Mouse (Mus musculus) c-Kit-positive CD71-positive TER-119-negative erythroid progenitor cells, embryonic 14.5 days (primary cell): ENCODE results near the gene Ier3.

Source experiments
- DNase-seq: peaks from one replicate; pipeline ENCODE4 v3.0.0-alpha.2; 2013; ENCODE audit warnings: low read depth

Gene Ier3

DNA sequence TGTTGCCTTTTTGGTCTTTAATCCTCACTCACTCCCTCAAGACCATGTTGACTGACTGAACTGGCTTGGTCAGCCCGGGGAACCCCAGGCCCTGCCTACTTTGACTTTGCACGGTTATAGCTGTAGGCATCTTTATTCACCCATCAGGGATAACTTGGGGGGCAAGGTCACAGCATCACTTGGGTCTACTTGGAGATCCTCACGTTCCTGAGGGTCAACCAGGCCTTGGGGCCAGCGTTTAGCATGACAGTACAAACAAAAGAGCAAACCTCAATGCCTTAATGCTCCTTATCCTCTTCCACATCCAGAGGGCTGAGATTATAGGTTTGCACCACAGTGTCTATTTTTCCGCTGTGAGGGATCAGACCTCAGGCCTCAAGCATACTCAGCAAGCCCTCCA lies 9.2 kb upstream of the Ier3 start:
- no peak for DNase-seq

DNA sequence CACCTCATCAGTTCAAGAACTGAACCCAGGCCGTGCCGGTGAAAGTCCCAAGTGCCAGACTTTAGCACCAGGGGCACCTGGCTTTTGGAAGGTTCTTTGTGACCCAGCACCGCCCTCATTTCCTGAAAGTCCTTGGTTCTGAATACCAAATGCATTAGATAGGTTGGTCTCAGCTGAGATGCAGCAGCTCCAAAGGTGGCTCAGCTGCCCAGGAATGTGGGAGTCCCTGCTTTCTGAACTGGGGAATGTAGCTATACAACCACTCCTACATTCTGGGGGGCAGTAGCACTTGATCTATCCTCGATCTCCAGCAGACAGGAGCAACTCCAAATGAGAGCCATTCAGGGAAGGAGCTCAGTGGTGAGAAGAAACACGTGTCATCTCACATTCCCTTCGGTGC lies 8.7 kb upstream of the Ier3 start:
- DNase-seq = no peak

DNA sequence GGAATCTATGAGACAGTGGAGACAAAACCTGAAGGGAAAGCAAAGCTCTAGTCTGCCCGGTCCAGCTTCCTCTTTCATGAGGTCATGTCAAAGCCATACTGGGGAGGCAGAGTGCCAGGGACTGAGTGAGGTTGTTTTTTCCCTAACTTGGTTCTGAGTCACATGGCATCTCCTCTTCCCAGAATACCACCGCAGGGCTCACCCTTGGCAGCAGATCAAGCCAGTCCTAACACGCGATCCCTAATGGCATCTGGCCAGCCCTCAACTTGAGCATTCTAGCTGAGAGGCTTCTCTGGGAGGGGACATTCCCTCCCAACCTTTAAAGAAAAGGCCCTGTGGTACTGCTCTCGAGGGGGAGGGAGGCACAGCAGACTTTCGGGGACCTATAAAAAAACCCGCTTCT lies 8.2 kb upstream of the Ier3 start:
- no peak for DNase-seq

DNA sequence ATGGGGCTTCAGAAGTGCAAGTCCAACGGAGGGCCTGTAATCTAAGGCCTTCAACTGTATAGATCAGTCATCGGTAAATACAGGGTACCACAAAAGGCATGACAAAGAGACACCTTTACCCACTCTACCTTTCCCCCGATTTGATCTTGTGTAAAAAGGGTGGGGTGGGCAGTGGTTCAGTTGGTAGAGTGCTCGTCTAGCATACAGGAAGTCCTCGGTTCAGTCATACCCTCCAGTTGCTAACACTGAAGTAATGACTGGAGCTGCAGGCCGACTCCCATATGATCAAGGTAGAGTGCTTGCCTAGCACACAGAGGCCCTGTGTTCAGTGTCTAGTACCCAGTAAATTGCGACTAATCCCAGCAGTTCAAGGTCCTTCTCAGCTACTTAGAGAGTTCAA lies 7.8 kb upstream of the Ier3 start:
- no peak for DNase-seq

DNA sequence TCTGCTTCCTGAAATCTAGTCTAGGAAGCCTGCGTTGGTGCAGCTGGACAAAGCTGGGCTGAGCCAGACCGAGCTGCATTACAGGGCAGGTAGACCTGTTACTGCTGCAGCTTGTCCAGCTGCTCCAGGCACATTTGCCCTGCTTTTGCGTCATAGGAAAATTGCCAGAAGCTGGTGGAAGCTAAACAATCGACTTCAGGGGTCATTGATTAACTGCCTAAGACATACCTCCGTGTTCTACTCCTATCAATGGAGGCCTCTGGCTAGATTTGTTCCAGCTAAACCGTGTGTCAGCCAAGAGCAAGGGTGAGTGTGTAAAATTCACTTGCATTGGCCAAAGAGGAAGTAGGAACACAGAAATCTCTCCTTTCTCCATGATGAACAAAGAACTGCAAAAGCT lies 6.8 kb upstream of the Ier3 start:
- no peak for DNase-seq

DNA sequence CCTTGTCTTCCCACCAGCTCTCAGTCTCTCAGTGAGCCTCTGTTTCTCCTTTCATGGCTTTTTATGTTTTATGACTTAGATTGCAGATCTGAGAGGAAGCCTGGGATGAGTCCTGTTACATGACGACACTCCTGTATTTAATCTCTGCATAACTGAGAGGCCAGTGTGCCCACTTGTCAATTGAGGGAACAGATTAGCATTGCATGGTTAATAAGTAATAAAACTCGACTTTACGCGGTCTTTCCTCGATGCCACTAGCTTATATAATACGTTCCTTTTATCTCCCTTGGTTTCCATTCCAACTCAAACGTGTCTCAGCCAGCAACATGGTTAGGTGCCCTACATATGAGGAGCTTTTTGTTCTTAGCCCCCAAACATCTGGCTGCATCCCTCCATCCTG lies 5.6 kb upstream of the Ier3 start:
- DNase-seq = no peak

DNA sequence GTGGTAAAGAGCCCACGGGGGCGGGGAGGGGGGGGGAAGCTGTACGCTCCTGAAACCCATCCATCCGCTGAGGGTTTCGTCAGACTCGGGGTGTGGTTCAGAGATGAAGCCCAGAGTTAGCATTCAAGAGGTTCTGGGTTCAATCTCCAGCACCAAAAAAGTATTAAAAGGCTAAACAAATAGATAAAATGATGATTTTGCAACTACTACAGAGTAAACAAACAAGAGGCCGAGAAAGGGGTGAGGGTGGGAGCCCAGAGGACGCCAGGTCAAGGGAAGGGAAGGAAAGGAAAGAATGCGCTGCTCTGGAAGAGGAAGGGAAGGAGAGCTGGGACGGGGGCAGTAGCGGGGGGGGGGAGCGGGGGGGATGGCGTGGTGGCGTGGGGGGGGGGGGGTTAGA lies 4.8 kb upstream of the Ier3 start:
- no peak for DNase-seq

DNA sequence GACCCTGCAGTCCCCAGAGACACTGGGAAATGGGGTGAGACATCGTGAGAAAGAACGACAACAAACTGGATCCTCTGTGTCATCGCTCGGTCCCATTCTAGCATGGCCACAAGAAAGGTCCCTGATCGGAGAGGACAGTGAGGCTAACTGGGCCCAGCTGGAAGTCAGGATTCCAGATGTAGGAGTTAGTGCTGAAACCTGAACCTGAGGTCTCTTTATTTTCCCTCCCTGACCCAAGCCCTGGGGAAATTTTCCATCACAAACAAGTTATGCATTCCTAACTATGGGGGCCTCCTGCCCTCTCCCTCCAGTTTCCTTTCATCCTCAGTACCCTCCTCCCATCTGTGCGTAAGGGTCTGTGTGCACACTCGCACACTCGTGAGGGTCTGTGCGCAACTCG lies 4.3 kb upstream of the Ier3 start:
- no peak for DNase-seq

DNA sequence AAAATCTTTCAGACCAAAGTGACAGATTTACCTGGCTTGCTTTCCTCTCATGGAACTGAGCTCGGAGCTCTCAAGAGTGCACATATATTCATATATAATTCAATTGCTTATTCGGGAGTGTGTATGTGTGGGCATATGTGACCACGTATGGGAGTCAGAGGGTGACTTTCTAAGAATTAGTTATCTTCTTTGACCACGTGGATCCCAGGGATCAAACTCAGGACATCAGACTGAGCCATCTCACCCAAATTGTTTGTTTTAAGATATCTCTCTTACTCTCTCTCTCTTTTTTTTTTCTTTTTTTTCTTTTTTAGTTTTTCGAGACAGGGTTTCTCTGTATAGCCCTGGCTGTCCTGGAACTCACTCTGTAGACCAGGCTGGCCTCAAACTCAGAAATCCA lies 1.4 kb upstream of the Ier3 start:
- DNase-seq = no peak

DNA sequence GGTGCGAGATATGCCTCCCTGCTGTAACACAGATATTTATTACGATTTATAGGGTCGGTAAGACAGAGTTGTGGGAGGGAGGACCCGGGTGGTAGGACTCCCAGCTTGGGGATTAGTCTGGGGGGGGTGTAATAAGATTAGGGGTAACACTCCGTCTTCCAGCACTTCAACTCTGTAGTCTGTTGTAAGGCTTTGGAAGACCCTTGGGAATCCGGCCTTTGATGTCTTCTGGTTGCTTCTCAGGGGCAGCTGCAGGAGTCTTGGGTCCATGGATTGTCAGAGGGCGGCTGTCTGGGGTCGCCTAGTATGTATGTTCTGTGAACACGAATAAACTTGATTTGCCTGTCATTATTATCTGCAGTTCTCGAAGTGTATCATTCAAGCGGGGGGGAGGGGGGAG lies 1.1 kb downstream of the Ier3 start:
- no peak for DNase-seq

DNA sequence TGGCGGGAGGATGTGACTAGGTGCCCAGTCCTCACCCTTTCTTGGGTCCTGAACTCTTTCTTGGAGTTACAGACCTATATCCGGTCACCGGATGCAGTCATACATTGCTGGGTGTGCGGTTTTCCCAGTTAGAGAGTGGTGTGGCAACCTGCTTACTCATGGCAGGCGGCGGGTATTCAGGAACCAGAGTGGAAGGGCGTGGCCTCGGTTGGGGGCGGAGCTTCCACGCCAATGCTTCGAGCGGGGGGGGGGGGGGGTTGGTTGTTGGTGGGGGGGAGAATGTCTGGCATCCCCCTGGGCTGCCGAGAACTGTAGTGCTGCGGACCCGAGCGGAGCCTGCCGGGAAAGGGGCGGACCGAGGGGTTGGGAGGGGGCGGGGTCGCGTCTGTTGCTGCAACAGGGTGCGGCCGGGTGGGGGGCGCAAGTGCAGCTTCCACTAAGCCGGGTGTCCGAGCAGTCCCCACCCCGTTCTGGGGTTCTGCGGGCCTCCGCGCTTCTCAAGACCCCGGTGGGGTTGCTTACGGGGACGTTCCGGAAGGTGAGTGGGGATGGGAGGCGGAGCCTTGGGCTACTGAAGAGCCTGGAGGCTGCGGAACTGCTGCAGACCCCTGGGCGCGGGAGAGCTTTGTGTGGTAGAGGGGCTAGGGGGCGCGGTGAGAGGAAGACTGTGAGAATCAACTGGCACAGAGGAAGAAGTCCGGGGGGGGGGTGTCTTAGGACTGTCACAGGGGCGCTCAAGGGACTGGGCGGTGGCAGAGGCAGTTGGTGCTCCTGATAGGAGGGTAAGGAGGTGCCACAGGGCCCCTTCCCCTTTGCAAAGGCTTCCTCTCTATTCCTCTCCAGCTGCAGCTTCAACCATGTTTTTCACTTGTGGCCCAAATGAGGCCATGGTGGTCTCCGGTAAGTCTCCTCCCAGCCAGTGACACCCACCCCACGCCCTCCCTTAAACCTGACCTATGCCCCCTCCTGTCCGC lies 1.8 kb downstream of the Ier3 start, which contains the start of gene Flot1:
Gene Flot1, plus strand, starts transcription at position 267 of the 974 bp plus-strand sequence.
- DNase-seq = no peak

DNA sequence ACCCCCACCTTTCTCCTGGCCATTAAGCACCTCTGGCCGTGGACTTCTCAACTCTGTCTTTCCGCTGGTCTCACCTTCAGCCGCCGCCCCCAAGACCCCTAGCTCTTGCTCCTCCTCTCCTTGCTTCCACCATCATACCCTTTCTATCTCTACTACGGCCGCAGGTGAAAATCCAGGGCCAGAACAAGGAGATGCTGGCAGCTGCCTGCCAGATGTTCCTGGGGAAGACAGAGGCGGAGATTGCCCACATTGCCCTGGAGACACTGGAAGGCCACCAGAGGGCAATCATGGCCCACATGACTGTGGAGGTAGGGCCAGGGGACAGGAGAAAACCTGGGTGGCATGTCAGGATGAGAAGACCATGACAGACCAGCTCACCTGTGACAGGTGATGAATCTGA lies 2.9 kb downstream of the Ier3 start:
- DNase-seq = no peak

DNA sequence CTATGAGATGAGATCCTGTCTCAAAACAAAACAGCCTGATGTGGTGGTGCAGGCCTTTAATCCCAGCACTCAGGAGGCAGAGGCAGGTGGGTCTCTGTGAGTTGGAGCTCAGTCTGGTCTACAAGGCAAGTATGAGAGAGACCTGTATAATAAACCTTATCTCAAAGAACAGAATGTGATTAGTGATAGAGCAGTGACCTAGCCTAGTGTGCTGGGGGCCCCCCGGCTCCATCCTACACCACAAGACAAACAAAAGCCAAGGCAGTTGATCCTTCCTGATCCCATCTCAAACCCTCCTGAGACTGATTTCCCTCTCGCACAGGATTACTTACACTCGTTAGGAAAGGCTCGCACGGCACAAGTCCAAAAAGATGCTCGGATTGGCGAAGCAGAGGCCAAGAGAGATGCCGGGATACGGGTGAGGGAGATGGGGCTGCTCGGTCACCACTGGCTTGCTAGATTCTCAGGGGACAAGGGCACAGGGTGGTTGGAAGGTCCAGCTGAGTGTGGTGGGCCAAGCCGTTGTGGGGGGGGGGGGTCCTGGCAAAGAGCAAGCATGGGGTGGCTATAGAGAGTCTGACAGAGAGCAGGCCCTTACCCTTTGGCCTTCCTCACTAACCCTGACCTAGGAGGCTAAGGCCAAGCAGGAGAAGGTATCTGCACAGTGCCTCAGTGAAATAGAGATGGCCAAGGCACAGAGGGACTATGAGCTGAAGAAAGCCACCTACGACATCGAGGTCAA lies 3.8 kb downstream of the Ier3 start:
- no peak for DNase-seq

DNA sequence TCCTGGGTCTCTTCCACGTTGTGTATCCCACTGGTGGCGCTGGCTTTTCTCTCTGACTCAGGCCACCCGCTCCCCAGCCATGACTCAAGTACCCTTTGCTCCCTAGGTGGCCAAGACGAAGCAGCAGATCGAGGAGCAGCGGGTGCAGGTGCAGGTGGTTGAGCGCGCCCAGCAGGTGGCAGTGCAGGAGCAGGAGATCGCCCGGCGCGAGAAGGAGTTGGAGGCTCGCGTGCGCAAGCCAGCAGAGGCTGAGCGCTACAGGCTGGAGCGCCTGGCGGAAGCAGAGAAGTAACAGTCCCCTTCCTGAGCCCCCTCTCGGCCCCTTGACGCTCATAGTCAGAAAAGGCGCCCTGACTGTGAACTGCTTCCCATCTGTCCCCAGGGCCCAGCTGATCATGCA lies 8.3 kb downstream of the Ier3 start:
- DNase-seq = no peak

DNA sequence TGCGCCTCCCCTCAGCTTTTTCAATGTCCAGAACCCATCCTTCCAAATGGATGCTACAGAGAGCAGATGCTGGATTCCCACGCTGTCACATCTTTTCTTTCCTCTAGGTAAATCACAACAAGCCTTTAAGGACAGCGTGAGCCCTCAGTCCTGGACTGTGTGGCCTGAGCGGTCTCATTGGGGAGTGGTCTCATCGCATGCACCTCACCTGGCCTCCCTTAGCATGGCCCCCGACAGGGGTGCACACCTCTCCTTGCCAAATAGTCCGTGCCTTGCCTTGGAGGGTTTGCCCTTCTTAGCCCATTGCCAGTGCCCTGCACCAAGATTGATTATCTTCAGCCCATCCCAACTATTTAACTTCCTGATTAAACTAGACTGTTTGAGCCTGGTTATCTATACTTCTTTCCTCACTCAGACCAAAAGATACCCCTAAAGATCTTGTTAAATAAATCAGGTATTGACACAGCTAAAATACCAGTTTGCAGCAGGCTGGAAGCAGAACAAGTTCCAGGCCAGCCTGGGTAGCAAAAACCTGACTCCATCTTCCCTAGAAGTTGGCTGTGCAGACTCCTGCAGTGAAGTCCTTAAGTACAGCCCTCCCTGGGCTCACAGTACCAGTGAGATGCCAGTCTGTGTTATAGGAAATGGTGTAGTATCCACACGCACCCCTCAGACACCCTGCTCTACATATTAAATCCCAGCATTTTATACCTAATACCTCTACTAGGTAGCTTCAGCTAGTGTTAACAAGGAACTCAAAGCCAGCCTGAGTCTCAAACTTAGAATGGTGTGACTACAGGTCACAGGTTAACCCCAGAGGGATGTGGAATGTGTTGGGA lies 11.1 kb downstream of the Ier3 start:
- no peak for DNase-seq

DNA sequence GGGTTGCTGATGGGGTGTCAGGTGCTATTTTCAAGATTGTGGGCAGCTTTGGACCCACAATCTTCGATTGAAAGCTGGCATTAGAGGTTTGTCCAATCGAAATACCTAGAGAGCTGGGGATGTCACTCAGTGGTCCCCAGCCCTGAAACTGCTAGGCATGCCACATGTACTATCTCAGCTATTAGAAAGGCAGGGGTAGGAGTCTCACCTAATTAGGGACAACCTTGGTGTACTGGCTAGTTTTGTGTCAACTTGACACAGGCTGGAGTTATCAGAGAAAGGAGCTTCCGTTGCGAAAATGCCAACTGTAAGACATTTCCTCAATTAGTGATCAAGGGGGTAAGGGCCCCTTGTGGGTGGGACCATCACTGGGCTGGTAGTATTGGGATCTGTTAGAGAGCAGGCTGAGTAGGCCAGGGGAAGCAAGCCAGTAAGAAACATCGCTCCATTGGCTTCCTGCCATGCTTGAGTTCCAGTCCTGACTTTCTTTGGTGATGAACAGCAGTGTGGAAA lies 11.8 kb downstream of the Ier3 start:
- no peak for DNase-seq

DNA sequence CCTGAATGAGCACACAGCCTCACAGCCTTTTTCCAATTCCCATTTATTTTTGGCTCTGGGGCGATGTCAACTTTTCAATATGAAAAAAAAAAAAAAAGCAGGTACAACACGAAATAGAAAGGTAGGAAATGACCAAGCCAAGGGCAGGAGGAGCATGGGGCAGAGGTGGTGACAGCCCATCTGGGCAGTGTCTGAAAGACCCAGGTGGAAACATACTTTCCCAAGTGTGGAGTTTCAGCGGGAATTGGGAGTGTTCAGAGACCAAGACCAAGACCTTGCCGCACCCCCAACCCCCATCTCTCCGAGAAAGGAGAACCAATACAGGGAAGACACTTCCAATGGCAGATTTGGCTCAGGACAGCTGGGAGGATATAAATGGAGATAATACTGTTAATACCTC lies 12.4 kb downstream of the Ier3 start:
- no peak for DNase-seq

DNA sequence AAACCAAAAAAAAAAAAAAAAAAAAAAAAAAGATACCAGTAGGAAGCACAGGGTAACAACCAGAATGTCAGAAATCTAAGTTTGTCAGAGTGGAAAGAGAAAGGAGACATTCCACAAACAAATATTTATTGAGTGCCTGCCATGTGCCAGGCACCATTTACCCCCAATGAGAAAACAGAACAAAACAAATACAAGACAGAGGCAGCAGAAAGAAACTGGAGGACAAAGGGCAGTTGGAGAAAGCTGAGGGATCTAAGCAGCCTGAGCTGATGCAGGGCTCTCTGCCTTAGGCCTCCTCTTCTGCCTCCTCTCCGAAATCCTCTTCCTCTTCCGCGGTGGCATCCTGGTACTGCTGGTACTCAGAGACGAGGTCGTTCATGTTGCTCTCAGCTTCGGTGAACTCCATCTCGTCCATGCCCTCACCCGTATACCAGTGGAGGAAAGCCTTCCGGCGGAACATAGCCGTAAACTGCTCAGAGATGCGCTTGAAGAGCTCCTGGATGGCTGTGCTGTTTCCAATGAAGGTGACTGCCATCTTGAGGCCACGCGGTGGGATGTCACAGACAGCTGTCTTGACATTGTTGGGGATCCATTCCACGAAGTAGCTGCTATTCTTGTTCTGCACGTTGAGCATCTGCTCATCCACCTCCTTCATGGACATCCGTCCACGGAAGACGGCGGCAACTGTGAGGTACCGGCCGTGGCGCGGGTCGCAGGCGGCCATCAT lies 13.4 kb downstream of the Ier3 start:
- DNase-seq = no peak

DNA sequence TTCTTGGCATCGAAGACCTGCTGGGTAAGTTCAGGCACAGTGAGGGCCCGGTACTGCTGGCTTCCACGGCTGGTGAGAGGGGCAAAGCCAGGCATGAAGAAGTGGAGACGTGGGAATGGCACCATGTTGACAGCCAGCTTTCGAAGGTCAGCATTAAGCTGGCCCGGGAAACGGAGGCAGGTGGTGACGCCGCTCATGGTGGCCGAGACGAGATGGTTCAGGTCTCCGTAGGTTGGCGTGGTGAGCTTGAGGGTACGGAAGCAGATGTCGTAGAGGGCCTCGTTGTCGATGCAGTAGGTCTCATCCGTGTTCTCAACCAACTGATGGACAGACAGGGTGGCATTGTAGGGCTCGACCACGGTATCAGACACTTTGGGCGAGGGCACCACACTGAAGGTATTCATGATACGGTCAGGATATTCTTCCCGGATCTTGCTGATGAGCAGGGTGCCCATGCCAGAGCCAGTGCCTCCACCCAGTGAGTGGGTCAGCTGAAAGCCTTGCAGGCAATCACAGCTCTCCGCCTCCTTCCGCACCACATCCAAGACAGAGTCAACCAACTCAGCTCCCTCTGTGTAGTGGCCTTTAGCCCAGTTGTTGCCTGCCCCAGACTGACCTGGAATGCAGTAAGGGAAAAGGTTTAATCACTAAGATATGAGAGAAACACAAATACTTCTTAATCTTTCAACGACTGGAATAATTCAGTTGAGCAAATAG lies 14.1 kb downstream of the Ier3 start:
- DNase-seq = no peak

DNA sequence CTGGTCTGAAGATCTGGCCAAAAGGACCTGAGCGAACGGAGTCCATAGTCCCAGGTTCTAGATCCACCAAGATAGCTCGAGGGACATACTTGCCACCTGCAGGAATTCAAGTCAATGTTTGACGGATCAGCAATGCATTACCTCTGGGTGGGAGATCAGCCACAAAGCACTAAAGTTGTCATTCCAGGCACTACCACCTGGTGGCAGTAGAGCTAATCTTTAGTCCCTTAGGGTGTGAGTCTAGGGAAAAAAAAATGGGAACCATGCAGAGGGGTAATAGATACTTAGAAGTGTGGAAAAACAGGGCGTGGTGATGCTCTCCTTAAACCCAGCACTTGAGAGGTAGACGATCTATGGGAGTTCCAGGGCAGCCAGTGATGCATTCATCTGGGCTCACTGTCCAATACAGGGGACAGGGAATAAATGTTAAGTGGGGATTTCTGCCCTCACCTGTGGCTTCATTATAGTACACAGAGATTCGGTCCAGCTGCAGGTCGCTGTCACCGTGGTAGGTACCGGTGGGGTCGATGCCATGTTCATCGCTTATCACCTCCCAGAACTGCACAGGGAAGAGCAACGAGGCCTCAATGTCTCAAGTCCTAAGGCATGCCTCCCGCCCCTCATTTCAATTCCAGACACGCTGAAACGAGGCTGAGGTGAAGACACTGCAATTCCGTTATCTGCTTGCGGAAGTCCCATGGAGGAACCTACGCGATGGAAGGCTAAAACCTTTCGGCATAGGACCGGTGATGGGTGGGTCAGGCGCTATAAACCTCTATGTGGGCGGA lies 14.9 kb downstream of the Ier3 start:
- DNase-seq = peak; percentile 83
